Mouse (Mus musculus) midbrain, embryonic 14.5 days (tissue): ENCODE results near the gene Fbf1. TPM values are rescaled to one million over a fixed set of nuclear protein-coding genes. Genes with fewer than 3 reads are reported as not detected.

Source experiments
- ATAC-seq: fragments of 200-750 bp; cut with Nextera tagmentation; 2 replicates; pipeline ENCODE4 v1.8.0; 2017; ENCODE audit warnings: moderate number of reproducible peaks, moderate library complexity; ENCODE audit not compliant: low FRiP score, low TSS enrichment
- DNase-seq: peaks from one replicate; pipeline ENCODE4 v3.0.0-alpha.2; 2015
- H3K27ac ChIP-seq: fragments of 300-500 bp; sonication (generic); replicated peaks from 2 replicates; pipeline ENCODE4 v1.5.1; 2014; ENCODE audit warnings: mild to moderate bottlenecking, low read depth, low read length, moderate library complexity
- H3K27me3 ChIP-seq: fragments of 300-500 bp; sonication (generic); 2 replicates; pipeline ENCODE4 v1.6.1; 2014; ENCODE audit warnings: low read length, control low read depth, mixed read lengths; ENCODE audit not compliant: control insufficient read depth, insufficient read depth
- H3K36me3 ChIP-seq: fragments of 300-500 bp; sonication (generic); 2 replicates; pipeline ENCODE4 v1.6.1; 2014; ENCODE audit warnings: low read length, control low read depth; ENCODE audit not compliant: control insufficient read depth, insufficient read depth
- H3K4me1 ChIP-seq: fragments of 300-500 bp; sonication (generic); 2 replicates; pipeline ENCODE4 v1.6.1; 2014; ENCODE audit warnings: mild to moderate bottlenecking, antibody characterized with exemption, low read length, control low read depth; ENCODE audit not compliant: control insufficient read depth, insufficient read depth
- H3K4me2 ChIP-seq: fragments of 300-500 bp; sonication (generic); 2 replicates; pipeline ENCODE4 v1.6.1; 2014; ENCODE audit warnings: mild to moderate bottlenecking, low read length, moderate library complexity
- H3K4me3 ChIP-seq: fragments of 300-500 bp; sonication (generic); replicated peaks from 2 replicates; pipeline ENCODE4 v1.5.1; 2014; ENCODE audit warnings: low read depth, low read length
- H3K9ac ChIP-seq: fragments of 300-500 bp; sonication (generic); replicated peaks from 2 replicates; pipeline ENCODE4 v1.6.1; 2014; ENCODE audit warnings: mild to moderate bottlenecking, low read length, moderate library complexity
- H3K9me3 ChIP-seq: fragments of 300-500 bp; sonication (generic); 2 replicates; pipeline ENCODE4 v1.6.1; 2016; ENCODE audit warnings: low read length, control low read depth, mixed read lengths; ENCODE audit not compliant: control insufficient read depth
- WGBS: fragments of 180-500 bp; shearing (Covaris S2); extraction: QIAGEN DNeasy Blood & Tissue Kit; methylation state at CpG from one replicate; pipeline ENCODE4 v1.1.7; 2014; 5-methylcytosine and 5-hydroxymethylcytosine counted together
- polyA plus RNA-seq: library from polyadenylated mRNA; unstranded; fragments of >200 nt; fragmentation: Nextera tagmentation; extraction: Ambion mirVana; gene quantifications from 2 replicates; pipeline ENCODE4 v1.2.1, GENCODE M21; 2014

Gene Fbf1
- 44.2 and 58.9 TPM in 2 replicates for polyA plus RNA-seq

DNA sequence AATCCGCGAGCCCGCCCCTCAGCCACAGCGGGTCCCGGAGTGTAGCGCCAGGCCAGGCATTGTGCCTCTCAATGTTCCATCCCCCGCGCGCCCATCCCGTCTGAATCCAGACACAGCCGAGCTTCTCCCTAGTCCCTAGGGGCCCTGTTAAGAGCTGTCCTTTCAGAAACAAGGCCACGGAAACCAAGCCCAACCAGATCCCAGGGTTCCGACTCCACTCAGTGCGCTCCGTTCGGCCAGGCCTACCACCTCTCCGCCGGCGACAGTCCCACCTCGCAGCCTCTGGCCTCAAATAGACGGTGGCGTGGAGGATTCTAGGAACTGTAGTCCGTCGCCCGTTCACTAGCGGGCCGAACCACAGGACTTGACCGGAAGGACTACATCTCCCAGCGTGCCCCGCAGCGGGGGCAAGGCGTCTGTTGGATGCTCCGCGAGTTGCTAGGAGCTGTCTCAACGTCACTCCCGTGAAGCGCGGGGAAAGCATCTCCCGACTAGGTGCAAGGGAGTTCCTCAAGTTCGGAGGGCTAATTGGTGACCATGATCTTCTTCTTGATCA, at the start of gene Fbf1:
Gene Fbf1, minus strand, starts transcription at position 283 of the 556 bp plus-strand sequence.
- Histone ChIP-seq H3K4me1 (peaks cover 12% of the 10 kb centered on the region), H3K4me3 (peak within 1 kb of the TSS; percentile 75), H3K9me3 (no peaks in the 10 kb centered on the region), H3K9ac (peak within 1 kb of the TSS; percentile 89), H3K27me3 (no peaks in the 10 kb centered on the region), H3K4me2 (peak within 1 kb of the TSS; percentile 80), H3K27ac (peak within 1 kb of the TSS; percentile 93), H3K36me3 (peaks cover 46% of the 10 kb centered on the region)
- DNase-seq (peak; percentile 98), ATAC-seq (peak; percentile 93)
- WGBS = under 1% methylated on average over 40 of the region's 40 CpGs

- H3K36me3 ChIP-seq = 0 out of 2 replicates have a peak, but pooled peaks cover 6% of the 10 kb centered on the region
- H3K27me3 ChIP-seq = peaks cover 8% of the 10 kb centered on the region; the same call in 1 of the 2 replicates
- no peak overlapping the region for H3K9ac ChIP-seq
- DNase-seq (no peak), ATAC-seq (no peak)
- no peak overlapping the region for H3K27ac ChIP-seq
- no peaks in the 10 kb centered on the region for H3K4me1 ChIP-seq
- peaks cover under 1% of the 10 kb centered on the region; the same call in 1 of the 2 replicates for H3K9me3 ChIP-seq
- H3K4me3 ChIP-seq = no peak overlapping the region
- 87% methylated on average over 11 of the region's 11 CpGs for WGBS
- H3K4me2 ChIP-seq = no peak overlapping the region
Measured at GRCm38 (mm10) chr11:116216549-116216948, 48.6 kb upstream of the Fbf1 start.

- H3K4me1 ChIP-seq = no peaks in the 10 kb centered on the region
- H3K4me2 ChIP-seq = no peak overlapping the region
- 88% methylated on average over 6 of the region's 6 CpGs for WGBS
- H3K36me3 ChIP-seq = 0 out of 2 replicates have a peak, but pooled peaks cover 7% of the 10 kb centered on the region
- H3K9me3 ChIP-seq = no peaks in the 10 kb centered on the region
- DNase-seq (no peak), ATAC-seq (no peak)
- no peak overlapping the region for H3K9ac ChIP-seq
- no peak overlapping the region for H3K27ac ChIP-seq
- H3K4me3 ChIP-seq = no peak overlapping the region
- peaks cover 3% of the 10 kb centered on the region; the same call in 1 of the 2 replicates for H3K27me3 ChIP-seq
Measured at GRCm38 (mm10) chr11:116215991-116216390, 48.0 kb upstream of the Fbf1 start.

DNA sequence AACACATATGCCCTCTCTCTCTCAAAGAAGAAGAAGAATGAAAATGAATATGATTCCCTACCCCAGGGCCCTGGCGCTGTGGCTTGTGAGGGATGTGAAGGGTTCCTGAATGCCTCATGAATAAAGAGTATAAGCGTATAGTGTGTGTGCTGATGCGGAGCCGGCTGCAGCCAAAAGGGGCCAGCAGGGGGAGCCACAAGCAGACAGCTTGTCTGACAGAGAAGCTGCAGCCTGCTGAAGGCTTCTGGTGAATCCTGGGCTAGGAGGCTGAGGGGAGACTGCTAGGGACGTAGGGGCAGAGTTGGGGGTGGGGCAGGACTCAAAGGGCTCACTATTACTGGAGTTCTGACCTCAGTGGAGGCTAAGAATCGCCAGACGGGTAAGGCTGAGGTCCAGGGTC, 47.2 kb upstream of the Fbf1 start:
- peak; percentile 2 for DNase-seq
- no peak for ATAC-seq

GRCm38 (mm10) chr11:116213877-116214510, 46.0 kb upstream of the Fbf1 start:
- Histone ChIP-seq H3K4me1 (no peaks in the 10 kb centered on the region), H3K27ac (no peak overlapping the region), H3K4me3 (no peak overlapping the region), H3K36me3 (0 out of 2 replicates have a peak, but pooled peaks cover 7% of the 10 kb centered on the region), H3K9me3 (no peaks in the 10 kb centered on the region), H3K27me3 (no peaks in the 10 kb centered on the region), H3K9ac (no peak overlapping the region), H3K4me2 (no peak overlapping the region)
- WGBS = 93% methylated on average over 13 of the region's 13 CpGs
- no peak for DNase-seq
- ATAC-seq = no peak

More for the DNA sequence above, 47.2 kb upstream of the Fbf1 start:
- H3K9ac ChIP-seq = no peak overlapping the region
- no peaks in the 10 kb centered on the region for H3K4me1 ChIP-seq
- 0 out of 2 replicates have a peak, but pooled peaks cover 7% of the 10 kb centered on the region for H3K36me3 ChIP-seq
- no peak overlapping the region for H3K4me2 ChIP-seq
- H3K27ac ChIP-seq = no peak overlapping the region
- WGBS = 75% methylated on average over 7 of the region's 7 CpGs
- H3K4me3 ChIP-seq = no peak overlapping the region
- H3K27me3 ChIP-seq = no peaks in the 10 kb centered on the region
- H3K9me3 ChIP-seq = no peaks in the 10 kb centered on the region

DNA sequence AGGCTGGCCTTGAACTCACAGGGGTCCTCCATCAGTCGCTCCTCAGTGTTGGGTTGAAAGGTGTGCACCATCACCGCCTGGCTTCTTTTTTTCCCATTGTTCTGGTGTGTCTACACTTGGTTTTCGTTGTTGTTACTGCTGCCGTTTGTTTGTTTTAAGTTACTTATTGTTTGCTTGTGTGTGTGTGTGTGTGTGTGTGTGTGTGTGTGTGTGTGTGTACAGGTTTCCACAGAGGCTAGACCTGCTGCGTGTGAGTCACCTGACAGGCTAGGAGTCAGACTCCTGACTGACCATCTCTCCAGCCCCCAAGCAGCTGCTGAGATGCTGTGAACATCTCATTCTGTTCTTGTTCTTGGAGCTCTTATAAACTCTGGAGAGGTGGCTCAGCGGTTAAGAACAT, 44.9 kb upstream of the Fbf1 start:
- no peaks in the 10 kb centered on the region for H3K4me1 ChIP-seq
- H3K9me3 ChIP-seq = no peaks in the 10 kb centered on the region
- DNase-seq = no peak
- ATAC-seq = no peak
- WGBS = 94% methylated on average over 6 of the region's 6 CpGs
- H3K36me3 ChIP-seq = 0 out of 2 replicates have a peak, but pooled peaks cover 7% of the 10 kb centered on the region
- no peak overlapping the region for H3K9ac ChIP-seq
- H3K27ac ChIP-seq = no peak overlapping the region
- no peak overlapping the region for H3K4me2 ChIP-seq
- no peak overlapping the region for H3K4me3 ChIP-seq
- no peaks in the 10 kb centered on the region for H3K27me3 ChIP-seq

DNA sequence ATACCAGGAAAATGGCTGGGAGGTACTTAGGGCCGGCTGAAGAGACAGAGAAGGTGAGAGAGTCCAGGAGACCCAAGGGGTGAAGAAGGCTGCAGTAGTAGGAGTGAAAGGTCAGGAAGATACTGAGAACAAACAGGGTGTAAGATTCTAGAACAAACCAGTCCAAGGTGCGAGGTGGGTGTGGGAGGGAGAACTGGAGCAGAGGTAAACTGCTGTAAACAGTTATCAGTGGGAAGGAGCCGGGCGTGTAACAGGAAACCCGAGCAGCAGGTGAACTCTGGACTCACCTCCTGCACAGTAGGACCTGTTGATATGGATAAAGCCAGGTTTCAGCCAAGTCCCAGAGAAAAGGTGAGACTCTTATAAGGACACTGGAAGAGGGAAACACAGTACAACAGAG, 42.7 kb upstream of the Fbf1 start:
- no peak for ATAC-seq
- Histone ChIP-seq H3K9ac (no peak overlapping the region), H3K4me3 (no peak overlapping the region), H3K9me3 (no peaks in the 10 kb centered on the region), H3K4me1 (no peaks in the 10 kb centered on the region), H3K27ac (no peak overlapping the region), H3K36me3 (peaks cover 23% of the 10 kb centered on the region), H3K27me3 (no peaks in the 10 kb centered on the region), H3K4me2 (no peak overlapping the region)
- 70% methylated on average over 5 of the region's 5 CpGs for WGBS
- no peak for DNase-seq

DNA sequence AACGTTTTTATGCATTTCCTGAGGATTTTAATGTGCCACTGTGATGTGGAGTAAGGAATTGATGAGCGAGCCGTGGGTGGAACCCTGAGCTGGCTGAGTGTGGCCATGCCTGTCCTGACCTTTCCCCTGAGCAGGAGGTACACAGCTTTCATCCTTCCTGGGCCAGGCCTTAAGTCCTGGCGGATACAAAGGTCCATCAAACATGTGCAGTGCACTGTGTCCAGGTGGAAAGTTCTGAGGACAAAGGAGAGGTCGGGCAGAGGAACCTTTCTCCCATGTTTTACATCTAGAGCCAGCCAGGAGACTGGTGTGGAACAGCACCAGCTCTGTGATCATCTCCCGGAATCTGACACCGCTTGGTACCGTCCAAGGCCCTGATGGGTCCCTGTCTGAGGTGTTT, 41.3 kb upstream of the Fbf1 start:
- 79% methylated on average over 8 of the region's 8 CpGs for WGBS
- Histone ChIP-seq H3K27me3 (no peaks in the 10 kb centered on the region), H3K27ac (no peak overlapping the region), H3K4me1 (no peaks in the 10 kb centered on the region), H3K9me3 (no peaks in the 10 kb centered on the region), H3K9ac (no peak overlapping the region), H3K4me3 (no peak overlapping the region), H3K36me3 (peaks cover 30% of the 10 kb centered on the region), H3K4me2 (no peak overlapping the region)
- no peak for ATAC-seq
- DNase-seq = no peak

DNA sequence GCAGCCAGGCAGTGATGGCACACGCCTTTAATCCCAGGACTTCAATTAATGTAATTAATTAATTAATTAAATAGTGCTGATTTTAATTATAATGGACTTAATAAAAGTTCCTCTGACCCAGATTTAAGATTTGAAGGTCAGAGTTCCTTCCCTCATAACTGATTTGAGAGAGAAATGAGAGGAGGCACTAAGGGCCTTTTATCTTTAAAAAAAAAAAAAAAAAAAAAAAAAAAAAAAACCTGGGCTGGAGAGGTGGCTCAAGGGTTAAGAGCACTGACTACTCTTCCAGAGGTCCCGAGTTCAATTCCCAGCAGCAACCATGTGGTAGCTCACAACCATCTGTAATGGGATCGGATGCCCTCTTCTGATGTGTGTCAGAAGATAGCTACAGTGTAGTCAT, 40.7 kb upstream of the Fbf1 start:
- Histone ChIP-seq H3K27me3 (no peaks in the 10 kb centered on the region), H3K9me3 (no peaks in the 10 kb centered on the region), H3K36me3 (peaks cover 30% of the 10 kb centered on the region), H3K9ac (no peak overlapping the region), H3K4me2 (no peak overlapping the region), H3K27ac (no peak overlapping the region), H3K4me3 (no peak overlapping the region), H3K4me1 (no peaks in the 10 kb centered on the region)
- 82% methylated on average over 3 of the region's 3 CpGs for WGBS
- no peak for ATAC-seq
- no peak for DNase-seq
